Mouse (Mus musculus) forebrain, postnatal 0 days (tissue): ENCODE measurements around the gene Ccnjl. TPM values are rescaled to one million over a fixed set of nuclear protein-coding genes. Genes with fewer than 3 reads are reported as not detected.

Experiments
- ATAC-seq: fragments of 200-750 bp; cut with Nextera tagmentation; 2 replicates; pipeline ENCODE4 v1.8.0; 2017; ENCODE audit warnings: mild to moderate bottlenecking, moderate library complexity
- DNase-seq: peaks from one replicate; pipeline ENCODE4 v3.0.0-alpha.2; 2015
- H3K27ac ChIP-seq: fragments of 300-500 bp; sonication (generic); 2 replicates; pipeline ENCODE4 v1.5.1; 2014; ENCODE audit warnings: low read depth, mild to moderate bottlenecking, antibody characterized with exemption, low read length, moderate library complexity, mixed read lengths
- H3K27me3 ChIP-seq: fragments of 300-500 bp; sonication (generic); 2 replicates; pipeline ENCODE4 v1.6.1; 2014; ENCODE audit warnings: mild to moderate bottlenecking, low read length, mixed read lengths; ENCODE audit not compliant: insufficient read depth
- H3K36me3 ChIP-seq: fragments of 300-500 bp; sonication (generic); 2 replicates; pipeline ENCODE4 v1.6.1; 2014; ENCODE audit warnings: mild to moderate bottlenecking, moderate library complexity; ENCODE audit not compliant: insufficient read depth
- H3K4me1 ChIP-seq: fragments of 300-500 bp; sonication (generic); 2 replicates; pipeline ENCODE4 v1.6.1; 2014; ENCODE audit warnings: antibody characterized with exemption; ENCODE audit not compliant: insufficient read depth
- H3K4me2 ChIP-seq: fragments of 300-500 bp; sonication (generic); 2 replicates; pipeline ENCODE4 v1.6.1; 2014; ENCODE audit warnings: low read depth, mild to moderate bottlenecking, moderate library complexity
- H3K4me3 ChIP-seq: fragments of 300-500 bp; sonication (generic); 2 replicates; pipeline ENCODE4 v1.5.1; 2014; ENCODE audit warnings: low read depth, low read length, mixed read lengths
- H3K9ac ChIP-seq: fragments of 300-500 bp; sonication (generic); 2 replicates; pipeline ENCODE4 v1.6.1; 2014; ENCODE audit warnings: mild to moderate bottlenecking
- H3K9me3 ChIP-seq: fragments of 300-500 bp; sonication (generic); 2 replicates; pipeline ENCODE4 v1.6.1; 2016; ENCODE audit warnings: low read length
- CTCF ChIP-seq: sonication (generic); IDR thresholded peaks from 2 replicates; pipeline ENCODE4 v1.5.1; 2016; ENCODE audit warnings: antibody characterized with exemption, control low read depth, low read depth
- WGBS: fragments of 180-500 bp; shearing (Covaris S2); extraction: QIAGEN DNeasy Blood & Tissue Kit; methylation state at CpG from one replicate; pipeline ENCODE4 v1.1.7; 2014; 5-methylcytosine and 5-hydroxymethylcytosine counted together
- polyA plus RNA-seq: library from polyadenylated mRNA; unstranded; fragments of >200 nt; fragmentation: Nextera tagmentation; extraction: Ambion mirVana; gene quantifications from 2 replicates; pipeline ENCODE4 v1.2.1, GENCODE M21; 2015
- total RNA-seq: library from RNA; depleted of rRNA; stranded (reverse); fragments of >200 nt; gene quantifications from 2 replicates; pipeline ENCODE4 v1.2.3, GENCODE M21; 2014

Ccnjl gene
- total and polyA plus RNA-seq, 2 experiments from 2014 or later, result 1.3 to 4.5 TPM

- Histone ChIP-seq H3K4me2 (no peak overlapping the region), H3K9ac (no peak overlapping the region), H3K9me3 (no peaks in the 10 kb centered on the region), H3K4me1 (peaks cover 11% of the 10 kb centered on the region; the same call in 1 of the 2 replicates), H3K27ac (no peak overlapping the region), H3K4me3 (no peak overlapping the region), H3K36me3 (no peaks in the 10 kb centered on the region), H3K27me3 (no peaks in the 10 kb centered on the region)
- no peak for TF ChIP-seq CTCF
- WGBS, result 17% methylated on average over 8 of the region's 8 CpGs
- DNase-seq, result no peak
- no peak for ATAC-seq
These were observed 37.3 kb downstream of the Ccnjl start for GRCm38 (mm10) chr11:43565852-43566251.

DNA sequence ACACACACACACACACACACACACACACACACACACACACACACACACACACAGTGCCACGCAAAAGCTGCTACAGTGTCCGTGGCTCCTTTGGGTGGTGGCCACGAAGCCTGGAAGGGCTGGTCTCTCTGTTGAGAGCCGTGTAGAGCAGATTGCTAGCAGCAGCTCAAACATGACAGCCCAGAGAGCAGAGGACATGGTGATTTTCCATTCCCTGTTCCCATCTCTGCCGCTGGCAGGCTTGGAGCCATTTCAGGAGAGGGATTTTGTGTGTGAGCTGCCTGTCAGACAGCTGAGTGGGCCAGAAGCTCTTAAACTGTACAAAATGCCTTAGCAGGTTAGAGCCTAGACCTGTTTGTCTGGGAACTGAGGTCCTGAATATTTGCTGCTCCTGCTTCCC, 38.1 kb downstream of the Ccnjl start:
- DNase-seq, result peak; percentile 21
- peaks cover 11% of the 10 kb centered on the region; the same call in 1 of the 2 replicates for H3K4me1 ChIP-seq
- H3K36me3 ChIP-seq, result no peaks in the 10 kb centered on the region
- H3K9ac ChIP-seq, result no peak overlapping the region
- ATAC-seq, result peak; percentile 27; the same call in 1 of the 2 replicates
- H3K27me3 ChIP-seq, result no peaks in the 10 kb centered on the region
- no peak for TF ChIP-seq CTCF
- 47% methylated on average over 5 of the region's 5 CpGs for WGBS
- H3K4me3 ChIP-seq, result no peak overlapping the region
- H3K27ac ChIP-seq, result 0 out of 2 replicates have a peak overlapping the region, but pooled peaks have one; percentile 15
- H3K9me3 ChIP-seq, result no peaks in the 10 kb centered on the region
- H3K4me2 ChIP-seq, result no peak overlapping the region

DNA sequence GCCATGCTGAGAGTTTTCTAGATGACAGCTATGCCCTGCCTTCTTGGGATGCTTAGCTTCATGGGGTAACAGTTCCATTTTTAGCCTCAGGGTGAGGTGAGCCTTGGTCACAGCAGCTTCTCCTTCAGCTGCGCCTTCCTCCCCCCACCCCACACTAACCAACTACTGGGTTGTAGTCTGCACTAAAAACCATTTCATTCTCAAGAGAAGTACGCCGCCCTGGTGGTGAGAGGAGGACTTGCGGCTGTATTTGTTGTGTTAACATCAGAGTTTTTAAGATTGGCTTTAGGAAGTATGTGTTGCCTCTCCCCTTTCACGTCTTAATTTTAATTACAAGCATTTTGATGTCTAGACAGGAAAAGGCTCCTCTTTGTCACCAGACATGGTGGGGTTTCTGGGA, 39.7 kb downstream of the Ccnjl start:
- ATAC-seq (no peak), DNase-seq (no peak)
- Histone ChIP-seq H3K27me3 (no peaks in the 10 kb centered on the region), H3K9ac (no peak overlapping the region), H3K36me3 (no peaks in the 10 kb centered on the region), H3K9me3 (no peaks in the 10 kb centered on the region), H3K4me1 (peaks cover 11% of the 10 kb centered on the region; the same call in 1 of the 2 replicates), H3K4me2 (no peak overlapping the region), H3K4me3 (no peak overlapping the region), H3K27ac (no peak overlapping the region)
- TF ChIP-seq CTCF, result peak; percentile 62
- 70% methylated on average over 5 of the region's 5 CpGs for WGBS

DNA sequence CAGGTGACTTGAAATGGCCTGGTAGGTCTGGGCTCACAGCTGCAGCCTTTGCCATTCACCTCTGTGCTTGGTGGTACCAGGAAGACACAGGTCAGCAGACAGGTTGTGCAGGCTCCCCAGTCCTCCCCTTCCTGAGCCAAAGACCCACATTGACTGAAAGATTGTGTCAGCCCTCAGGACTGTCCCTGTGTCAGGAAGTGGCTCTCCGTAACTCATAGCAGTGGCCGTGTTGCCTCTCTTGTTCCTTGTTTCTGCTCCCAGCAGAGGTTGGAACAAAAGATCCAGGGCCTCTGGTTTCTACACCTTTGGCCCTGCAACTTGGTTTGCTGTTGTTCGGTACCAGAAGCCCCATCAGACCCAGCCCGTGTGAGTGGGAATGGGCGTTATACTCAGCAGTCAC, 40.6 kb downstream of the Ccnjl start:
- ATAC-seq (no peak), DNase-seq (no peak)
- Histone ChIP-seq H3K9me3 (no peaks in the 10 kb centered on the region), H3K4me1 (peaks cover 11% of the 10 kb centered on the region; the same call in 1 of the 2 replicates), H3K27me3 (no peaks in the 10 kb centered on the region), H3K4me3 (no peak overlapping the region), H3K27ac (peak overlapping the region; percentile 40; the same call in 1 of the 2 replicates), H3K4me2 (no peak overlapping the region), H3K36me3 (no peaks in the 10 kb centered on the region), H3K9ac (no peak overlapping the region)
- no peak for TF ChIP-seq CTCF
- 56% methylated on average over 5 of the region's 5 CpGs for WGBS

GRCm38 (mm10) chr11:43569595-43569994, 41.0 kb downstream of the Ccnjl start:
- H3K9ac ChIP-seq, result no peak overlapping the region
- no peaks in the 10 kb centered on the region for H3K9me3 ChIP-seq
- H3K27me3 ChIP-seq, result no peaks in the 10 kb centered on the region
- H3K4me1 ChIP-seq, result peaks cover 11% of the 10 kb centered on the region; the same call in 1 of the 2 replicates
- H3K4me3 ChIP-seq, result no peak overlapping the region
- peak; percentile 41 for DNase-seq
- peak overlapping the region; percentile 40; the same call in 1 of the 2 replicates for H3K27ac ChIP-seq
- H3K4me2 ChIP-seq, result no peak overlapping the region
- WGBS, result 44% methylated on average over 11 of the region's 11 CpGs
- no peaks in the 10 kb centered on the region for H3K36me3 ChIP-seq
- no peak for TF ChIP-seq CTCF
- peak; percentile 73 for ATAC-seq

GRCm38 (mm10) chr11:43575061-43575375, 46.4 kb downstream of the Ccnjl start:
- TF ChIP-seq CTCF, result no peak
- 0 out of 2 replicates have a peak, but pooled peaks have one; percentile 32 for ATAC-seq
- DNase-seq, result no peak
- H3K4me3 ChIP-seq, result no peak overlapping the region
- H3K4me2 ChIP-seq, result no peak overlapping the region
- no peaks in the 10 kb centered on the region for H3K9me3 ChIP-seq
- H3K27ac ChIP-seq, result no peak overlapping the region
- H3K36me3 ChIP-seq, result no peaks in the 10 kb centered on the region
- no peak overlapping the region for H3K9ac ChIP-seq
- H3K4me1 ChIP-seq, result peaks cover 9% of the 10 kb centered on the region; the same call in 1 of the 2 replicates
- 10% methylated on average over 3 of the region's 3 CpGs for WGBS
- no peaks in the 10 kb centered on the region for H3K27me3 ChIP-seq

- H3K9ac ChIP-seq, result 0 out of 2 replicates have a peak overlapping the region, but pooled peaks have one; percentile 6
- H3K4me3 ChIP-seq, result no peak overlapping the region
- ATAC-seq (peak; percentile 70), DNase-seq (peak; percentile 19)
- H3K36me3 ChIP-seq, result no peaks in the 10 kb centered on the region
- peaks cover 9% of the 10 kb centered on the region; the same call in 1 of the 2 replicates for H3K4me1 ChIP-seq
- H3K9me3 ChIP-seq, result no peaks in the 10 kb centered on the region
- no peaks in the 10 kb centered on the region for H3K27me3 ChIP-seq
- TF ChIP-seq CTCF, result no peak
- no peak overlapping the region for H3K27ac ChIP-seq
- WGBS, result 11% methylated on average over 9 of the region's 9 CpGs
- H3K4me2 ChIP-seq, result no peak overlapping the region
These were observed 47.0 kb downstream of the Ccnjl start for GRCm38 (mm10) chr11:43575376-43576151.
